12 mouse cellular contexts compared by ENCODE assay signal in the genomic region with DNA sequence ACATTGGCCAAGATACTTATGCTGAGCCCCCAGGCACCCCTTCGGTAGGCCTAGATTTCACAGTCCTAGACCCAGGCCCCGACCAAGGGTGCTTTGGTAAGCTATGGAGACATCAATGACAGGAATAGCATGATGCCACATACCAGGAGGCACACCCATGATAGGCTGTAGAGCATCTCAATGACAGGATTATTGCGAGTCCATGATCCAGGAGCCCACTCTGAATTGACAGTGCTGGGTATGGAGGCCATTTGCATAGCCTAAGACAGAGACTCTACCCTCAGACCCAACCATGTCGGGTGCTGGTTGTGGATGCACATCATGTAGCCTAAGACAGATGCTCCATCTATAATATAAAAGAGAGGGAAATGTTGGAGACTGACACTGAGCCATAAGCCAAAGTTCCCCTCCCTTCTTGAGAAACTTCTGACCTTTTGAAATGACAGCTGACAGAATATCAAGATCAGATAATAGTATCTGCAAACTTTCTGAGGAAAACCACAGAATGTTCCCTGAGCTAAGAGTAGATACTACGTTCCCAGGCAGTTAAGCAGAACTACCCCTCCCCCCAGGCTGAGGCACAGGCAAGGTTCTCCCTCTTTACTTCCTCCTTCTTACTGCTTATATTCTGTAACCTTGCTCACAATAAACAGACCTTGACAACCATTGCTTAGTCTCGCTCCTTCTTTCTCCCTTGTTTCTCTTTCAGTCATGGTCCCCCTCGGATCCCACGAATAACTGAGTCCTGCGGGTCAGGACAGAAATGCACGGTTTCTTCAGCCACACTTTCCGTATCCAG.
DNase-seq lines count a peak whose midpoint lies in the region; ATAC-seq and TF ChIP-seq lines count a peak whose summit lies in the region.
"Had no signal": no experiment of that assay in that cellular context is flagged by ENCODE, and none has a peak within 500 bp of the region (broad histone marks: within the 10 kb centered on the region; RNA-seq: fewer than 3 reads in every experiment).

No protein-coding gene starts in this region.

- H3K4me1 ChIP-seq in hindbrain, embryonic 11.5 days (replicated peaks; ENCODE audit: control insufficient read depth, insufficient read depth, low read length) = no peaks in the 10 kb centered on the region
- H3K4me1 ChIP-seq: hindbrain, embryonic 15.5 days; lung, embryonic 15.5 days had no signal

- H3K4me3 ChIP-seq in hindbrain, embryonic 11.5 days (ENCODE audit: low read depth, low read length) = no peak overlapping the region
- H3K4me3 ChIP-seq in left cerebral cortex, adult 2 months = no peak overlapping the region
- H3K4me3 ChIP-seq: gastrocnemius, adult 2 months; hindbrain, embryonic 15.5 days; lung, embryonic 15.5 days had no signal

- H3K27me3 ChIP-seq in hindbrain, embryonic 11.5 days (ENCODE audit: control insufficient read depth, insufficient read depth, low read length) = no peaks in the 10 kb centered on the region
- H3K27me3 ChIP-seq: hindbrain, embryonic 15.5 days; lung, embryonic 15.5 days had no signal

- peak; percentile 72 for ATAC-seq in inflammation-experienced regulatory T-cells, adult 6 months
- ATAC-seq in hindbrain, embryonic 11.5 days (ENCODE audit: low FRiP score) = no peak

- no peak overlapping the region for H3K27ac ChIP-seq in hindbrain, embryonic 11.5 days (ENCODE audit: low read depth, low read length)
- no peak overlapping the region for H3K27ac ChIP-seq in left cerebral cortex, adult 2 months
- H3K27ac ChIP-seq: gastrocnemius, adult 2 months; hindbrain, embryonic 15.5 days; lung, embryonic 15.5 days had no signal

- no peaks in the 10 kb centered on the region for H3K36me3 ChIP-seq in hindbrain, embryonic 11.5 days (ENCODE audit: control insufficient read depth, insufficient read depth, low read length)
- H3K36me3 ChIP-seq: hindbrain, embryonic 15.5 days; lung, embryonic 15.5 days had no signal

- intact Hi-C loops in heart, postnatal 25 days (cut with DNase I) = no loop called here
- intact Hi-C loops in left cerebral cortex, adult 2 months (cut with DNase I) = no loop called here

- peak; percentile 35 to 73 for DNase-seq in heart, adult 18-20 months
- DNase-seq in heart, postnatal 25 days (ENCODE audit: low spot score) = no peak
- peak; percentile 83 for DNase-seq in CD4-positive helper T cell, adult 2 months (ENCODE audit: low read depth, low spot score)
- peak; percentile 52 for DNase-seq in spleen, adult 12 weeks (ENCODE audit: low spot score)
- no peak for DNase-seq in hindbrain, embryonic 11.5 days (ENCODE audit: low spot score)
- no peak for DNase-seq in left cerebral cortex, adult 2 months (ENCODE audit: extremely low spot score in 1 of 2, low spot score in 2 of 2)
- no peak for DNase-seq in urinary bladder, adult 18-20 months (ENCODE audit: low spot score in 2 of 2)
- DNase-seq: cerebellum, adult 9-10 months; gastrocnemius, adult 2 months had no signal

- 90% methylated on average over 11 of the region's 11 CpGs for WGBS in hindbrain, embryonic 11.5 days

- H3K9me3 ChIP-seq in hindbrain, embryonic 11.5 days (ENCODE audit: control insufficient read depth, low read length) = peaks cover 10% of the 10 kb centered on the region
- H3K9me3 ChIP-seq: hindbrain, embryonic 15.5 days had no signal

- H3K4me2 ChIP-seq in hindbrain, embryonic 11.5 days (replicated peaks; ENCODE audit: low read depth, low read length) = no peak overlapping the region
- H3K4me2 ChIP-seq: hindbrain, embryonic 15.5 days; lung, embryonic 15.5 days had no signal

- TF ChIP-seq CTCF in left cerebral cortex, adult 2 months (IDR thresholded peaks at IDR 0.05) = no peak

- no peak overlapping the region for H3K9ac ChIP-seq in hindbrain, embryonic 11.5 days (ENCODE audit: low read depth, low read length)
- H3K9ac ChIP-seq: hindbrain, embryonic 15.5 days; lung, embryonic 15.5 days had no signal

Comparison
In these comparisons a context has a peak if more than half of its experiments do, and no peak if none do; other contexts are left out.
1. DNase-seq: peak in heart, adult 18-20 months (2 of 2), CD4-positive helper T cell, adult 2 months (single experiment) and spleen, adult 12 weeks (single experiment); none in heart, postnatal 25 days (single experiment), hindbrain, embryonic 11.5 days (single experiment), left cerebral cortex, adult 2 months (0 of 2) and urinary bladder, adult 18-20 months (0 of 2).